Mouse (Mus musculus) cerebellum, adult 2 months (tissue): ENCODE data around the gene Epop.

ENCODE experiments used
- CTCF ChIP-seq: fragments of 200-500 bp; IDR thresholded peaks from 2 replicates; pipeline ENCODE4 v1.5.1; 2011; ENCODE audit warnings: low read depth, mild to moderate bottlenecking, control low read depth, low read length, moderate library complexity, borderline replicate concordance; ENCODE audit not compliant: insufficient read depth
- POLR2A ChIP-seq: fragments of 200-500 bp; IDR thresholded peaks from 2 replicates; pipeline ENCODE4 v1.6.1; 2011; ENCODE audit warnings: low read length, control low read depth, borderline replicate concordance; ENCODE audit not compliant: insufficient read depth

GRCm38 (mm10) chr11:97589216-97589615 lies 40.3 kb downstream of the Epop start:
- TF ChIP-seq CTCF = no peak
- TF ChIP-seq POLR2A = no peak
